Mouse (Mus musculus): ENCODE measurements around the gene Samd4b.
A peak's percentile ranks its signal among the peaks of the same experiment; 100 is the strongest.
"Not testable (repeated sequence)": the region's sequence is repeated elsewhere in the genome, so short reads cannot be mapped to it uniquely, and the experiment has no call there.

Samd4b gene

DNA sequence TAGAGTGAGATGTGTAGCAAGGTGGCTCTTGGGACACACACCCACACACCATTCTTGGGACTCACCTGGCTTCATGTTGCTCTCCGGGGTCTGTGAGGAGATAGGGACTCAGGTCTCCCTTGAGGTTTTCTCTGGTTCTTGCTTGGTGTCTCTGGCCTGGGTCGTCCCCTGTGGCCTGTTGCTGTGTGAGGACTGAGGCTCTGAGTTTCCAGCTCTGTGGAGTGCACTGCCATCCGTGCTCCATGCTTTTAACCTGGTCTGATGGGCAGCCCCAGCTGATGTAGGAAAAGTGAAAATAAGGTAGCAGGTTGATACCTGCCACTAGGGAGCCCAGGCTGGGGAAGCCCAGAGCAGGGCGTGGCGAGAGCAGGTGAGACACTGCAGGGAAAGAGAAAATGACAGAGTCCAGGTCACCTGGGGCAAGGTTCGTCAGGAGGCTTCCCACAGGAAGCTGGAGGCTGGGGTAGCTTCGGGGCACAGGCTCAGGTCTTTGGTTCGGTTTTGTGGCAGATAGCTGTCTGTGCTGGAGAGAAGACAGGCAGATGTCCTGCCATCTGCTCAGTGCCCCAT is 87.5 kb downstream of the Samd4b start, which contains the start of gene Ifnl2:
Gene Ifnl2 (minus strand): TSS at position 51 of the 570 bp plus-strand sequence.
- DNase-seq (ENCODE audit: extremely low read depth, low read depth, low spot score) = not testable (repeated sequence)

DNA sequence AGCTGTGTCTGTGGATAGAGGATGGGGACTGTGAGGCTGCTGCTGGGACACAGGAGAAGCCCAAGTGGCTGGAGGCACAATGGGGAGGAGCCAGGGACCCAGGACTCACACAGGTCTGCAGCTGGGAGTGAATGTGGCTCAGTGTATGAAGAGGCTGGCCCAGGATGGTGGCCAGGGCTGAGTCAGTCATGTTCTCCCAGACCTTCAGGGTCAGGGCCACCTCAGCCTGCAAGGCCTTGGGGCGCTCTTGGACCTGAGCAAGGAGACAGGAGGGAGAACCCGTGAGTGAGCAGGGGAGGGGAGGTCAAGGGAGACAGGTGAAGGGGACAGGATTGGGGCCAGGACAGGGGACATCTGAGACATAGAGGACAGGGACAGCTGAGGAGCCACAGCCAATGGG is 88.8 kb downstream of the Samd4b start:
- not testable (repeated sequence) for DNase-seq (ENCODE audit: extremely low read depth, low read depth, low spot score)

DNA sequence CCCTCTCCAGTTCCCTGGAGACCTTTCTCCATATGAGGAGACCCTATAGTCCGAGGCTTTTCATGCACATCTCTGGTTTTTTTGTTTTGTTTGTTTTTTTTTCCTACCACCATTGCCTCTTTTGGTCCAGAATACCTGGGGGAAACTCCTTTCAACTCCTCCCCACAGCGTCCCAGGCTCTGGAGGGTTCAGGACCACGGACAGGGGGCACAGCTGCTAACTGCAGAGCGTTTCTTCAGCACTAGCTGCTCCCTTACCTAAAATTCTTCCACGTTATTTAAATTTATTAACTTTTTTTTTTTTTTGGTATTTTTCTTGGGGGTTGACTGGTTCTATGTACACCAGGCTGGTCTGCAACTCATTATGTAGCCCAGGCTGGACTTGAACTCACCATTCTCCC is 92.4 kb downstream of the Samd4b start:
- no peak for DNase-seq (ENCODE audit: extremely low read depth, low read depth, low spot score)

DNA sequence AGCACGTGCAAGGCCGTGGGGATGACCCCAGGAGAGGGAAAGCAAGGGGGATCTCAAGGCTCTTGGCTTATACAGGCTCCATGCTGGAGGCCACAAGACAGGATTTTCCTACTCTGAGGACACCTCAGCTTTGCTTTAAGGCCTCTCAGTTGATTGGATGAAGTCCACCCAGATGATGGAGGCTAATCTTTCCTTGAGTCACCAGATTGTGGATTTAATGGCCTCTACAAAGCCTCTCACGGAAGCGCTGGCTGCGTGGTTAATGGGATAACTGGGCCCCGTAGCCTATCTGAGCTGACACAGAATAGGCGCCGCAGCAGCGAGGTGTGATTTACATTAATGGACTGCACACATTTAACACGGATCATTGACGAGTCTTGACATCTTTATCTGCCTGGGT is 102.5 kb downstream of the Samd4b start:
- DNase-seq (ENCODE audit: extremely low read depth, low read depth, low spot score) = no peak

DNA sequence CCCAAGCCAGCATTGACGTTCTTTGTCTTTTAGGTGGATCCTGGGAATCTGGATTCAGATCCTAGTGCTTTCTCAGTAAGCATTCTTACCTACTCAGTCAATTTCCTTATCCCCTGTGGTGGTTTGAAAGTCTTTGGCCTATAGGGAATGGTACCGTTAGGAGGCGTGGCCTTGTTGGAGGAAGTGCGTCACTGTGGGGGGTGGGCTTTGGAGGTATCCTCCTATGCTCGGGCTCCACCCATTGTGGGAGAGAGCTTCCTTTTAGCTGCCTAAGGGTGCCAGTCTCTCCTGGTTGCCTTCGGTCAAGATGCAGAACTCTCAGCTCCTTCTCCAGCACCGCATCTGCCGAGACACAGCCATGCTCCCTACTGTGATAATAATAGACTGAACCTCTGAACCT is 105.6 kb downstream of the Samd4b start:
- no peak for DNase-seq (ENCODE audit: extremely low read depth, low read depth, low spot score)

DNA sequence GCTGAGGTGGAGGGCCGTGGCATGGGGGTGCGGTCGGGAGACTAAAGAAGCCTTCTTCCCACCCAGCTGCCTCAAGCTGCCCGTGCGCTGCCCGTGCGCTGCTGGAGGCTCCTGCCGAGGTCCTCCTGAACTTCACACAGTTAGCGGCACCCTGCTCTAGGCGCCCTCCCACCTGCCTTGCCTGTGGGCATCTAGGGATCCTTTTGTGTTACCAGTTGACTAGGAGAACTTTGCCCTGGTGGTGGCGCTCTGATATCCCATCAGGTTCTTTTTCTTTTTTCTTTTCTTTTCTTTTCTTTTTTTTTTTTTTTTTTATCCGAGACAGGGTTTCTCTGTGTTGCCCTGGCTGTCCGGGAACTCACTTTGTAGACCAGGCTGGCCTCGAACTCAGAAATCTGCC is 107.0 kb downstream of the Samd4b start:
- DNase-seq (ENCODE audit: extremely low read depth, low read depth, low spot score) = no peak

DNA sequence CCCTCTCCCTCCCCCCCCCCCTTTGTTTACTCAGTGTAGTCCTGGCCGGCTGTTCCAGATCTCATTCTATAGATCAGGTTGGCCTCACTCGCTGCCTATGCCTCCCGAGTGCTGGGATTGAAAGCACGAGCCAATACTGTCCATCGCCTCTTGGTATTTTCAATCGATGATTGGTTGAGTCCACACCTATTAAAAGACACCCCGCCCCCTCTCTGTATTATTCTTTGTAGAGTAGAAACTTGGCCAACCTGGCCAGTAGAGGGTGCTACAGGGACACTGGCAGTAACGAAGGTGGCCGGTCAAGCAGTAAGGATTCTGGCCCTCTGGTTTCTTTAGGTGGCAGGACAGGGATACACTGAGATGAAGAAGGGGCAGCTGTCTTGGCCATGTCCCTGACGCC is 107.5 kb downstream of the Samd4b start:
- peak; percentile 33 for DNase-seq (ENCODE audit: extremely low read depth, low read depth, low spot score)

DNA sequence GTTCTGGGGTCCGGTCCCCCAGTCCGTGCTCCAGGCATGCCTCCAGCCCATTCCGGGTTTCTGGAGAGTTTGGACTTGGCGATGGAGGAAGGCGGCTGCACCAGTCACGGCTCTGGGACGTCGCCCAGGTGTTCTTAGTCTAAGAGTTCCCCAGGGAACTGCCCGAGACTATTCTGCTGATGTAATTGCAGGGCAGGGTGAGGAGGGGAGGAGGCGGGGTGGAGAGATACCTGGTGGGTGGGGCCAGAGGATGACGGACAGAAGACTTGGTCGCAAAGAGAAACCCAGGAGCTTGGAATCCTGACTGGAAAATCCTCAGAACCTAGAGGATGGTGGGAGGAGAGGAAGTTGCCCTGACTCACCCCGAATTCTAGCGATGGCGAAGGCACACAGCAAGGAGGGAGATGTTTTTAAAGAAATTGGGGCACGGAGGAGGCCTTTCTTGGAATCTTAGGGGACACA is 109.9 kb downstream of the Samd4b start:
- no peak for DNase-seq (ENCODE audit: extremely low read depth, low read depth, low spot score)

DNA sequence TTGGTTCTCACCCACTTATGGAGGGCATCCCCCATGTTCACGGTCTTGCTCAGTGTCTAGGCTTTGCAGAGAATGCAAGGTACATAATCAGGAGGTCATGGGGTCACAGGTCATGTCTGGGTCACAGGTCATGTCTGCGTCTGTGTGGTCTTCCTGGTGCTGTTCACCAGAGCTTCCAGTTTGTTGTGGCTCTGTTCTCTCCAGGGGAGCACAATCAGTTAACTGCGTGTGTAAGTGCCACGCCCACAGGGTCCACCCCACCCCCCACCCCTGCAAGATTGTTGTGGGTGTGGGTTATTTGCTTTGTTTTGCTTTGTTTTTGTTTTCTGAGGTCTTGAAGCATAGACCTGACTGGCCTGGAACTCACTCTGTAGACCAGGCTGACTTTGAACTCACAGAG is 113.8 kb downstream of the Samd4b start:
- DNase-seq (ENCODE audit: extremely low read depth, low read depth, low spot score) = no peak

DNA sequence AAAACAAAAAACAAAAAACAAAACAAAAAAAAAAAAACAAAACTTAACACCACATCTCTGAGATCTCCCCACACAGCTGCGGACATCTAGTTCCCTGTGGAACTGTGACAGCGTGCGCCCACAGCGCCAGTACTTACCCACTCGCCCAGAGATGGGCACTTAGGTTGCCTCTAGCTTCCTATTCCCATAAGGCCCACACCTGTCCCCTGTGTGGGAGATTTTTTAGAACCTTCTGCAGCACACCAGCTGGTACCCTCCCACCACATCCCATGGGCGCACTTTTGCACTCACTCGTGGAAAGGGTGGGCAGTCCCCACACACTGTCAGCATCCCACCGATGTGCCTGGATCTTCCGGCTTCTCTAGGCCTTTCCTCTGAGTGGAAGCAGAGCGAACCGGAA is 115.1 kb downstream of the Samd4b start:
- DNase-seq (ENCODE audit: extremely low read depth, low read depth, low spot score) = no peak

DNA sequence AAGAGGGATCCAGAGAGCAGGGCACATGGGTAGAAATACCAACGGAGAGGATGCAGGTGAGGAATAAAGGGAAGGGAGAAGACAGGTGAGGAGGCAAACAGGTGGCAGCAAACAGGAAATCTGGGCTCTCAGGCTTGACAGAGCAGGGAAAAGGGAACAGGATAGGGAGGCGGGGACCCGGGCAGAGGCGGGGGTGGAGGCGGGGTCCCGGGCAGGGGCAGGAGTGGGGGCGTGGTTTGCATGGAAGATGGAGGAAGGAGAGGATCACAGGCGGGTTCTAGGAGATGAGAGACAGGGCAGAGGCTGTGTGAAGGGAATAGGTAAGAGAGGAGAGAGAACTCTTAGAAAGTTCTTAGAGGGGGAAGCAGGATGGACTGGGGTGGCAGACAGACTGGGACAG is 119.1 kb downstream of the Samd4b start:
- no peak for DNase-seq (ENCODE audit: extremely low read depth, low read depth, low spot score)

DNA sequence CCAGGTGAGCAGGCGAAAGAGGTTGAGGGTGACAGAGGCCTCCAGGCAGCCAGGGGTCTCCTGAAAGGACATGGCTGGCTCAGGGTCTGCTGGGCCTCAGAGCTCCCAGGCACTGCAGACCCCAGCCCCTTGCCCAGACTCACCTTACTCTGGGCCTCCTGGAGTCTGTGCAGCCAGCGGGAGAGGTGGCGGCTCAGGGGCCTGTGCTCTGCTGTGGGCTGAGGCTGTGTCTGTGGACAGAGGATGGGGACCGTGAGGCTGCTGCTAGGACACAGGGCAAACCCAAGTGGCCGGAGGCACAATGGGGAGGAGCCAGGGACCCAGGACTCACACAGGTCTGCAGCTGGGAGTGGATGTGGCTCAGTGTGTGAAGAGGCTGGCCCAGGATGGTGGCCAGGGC is 120.6 kb downstream of the Samd4b start:
- DNase-seq (ENCODE audit: extremely low read depth, low read depth, low spot score) = no peak

DNA sequence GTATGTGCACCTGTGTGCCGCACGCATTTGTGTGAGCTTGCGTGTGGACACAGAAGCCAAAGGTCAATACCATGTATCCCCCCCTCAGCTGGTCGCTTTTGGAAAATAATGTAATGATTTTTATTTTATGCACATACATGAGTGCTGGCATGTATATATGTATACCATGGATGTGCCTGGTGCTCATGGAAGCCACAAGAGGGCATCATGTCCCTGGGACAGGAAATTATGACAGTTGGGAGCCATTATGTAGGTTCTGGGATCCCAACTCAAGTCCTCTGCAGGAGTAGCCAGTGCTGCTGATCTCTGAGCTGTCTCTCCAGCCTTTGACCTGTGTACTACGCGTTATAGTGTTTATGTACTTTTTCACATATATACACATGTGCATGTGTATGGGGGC is 121.8 kb downstream of the Samd4b start:
- no peak for DNase-seq (ENCODE audit: extremely low read depth, low read depth, low spot score)

DNA sequence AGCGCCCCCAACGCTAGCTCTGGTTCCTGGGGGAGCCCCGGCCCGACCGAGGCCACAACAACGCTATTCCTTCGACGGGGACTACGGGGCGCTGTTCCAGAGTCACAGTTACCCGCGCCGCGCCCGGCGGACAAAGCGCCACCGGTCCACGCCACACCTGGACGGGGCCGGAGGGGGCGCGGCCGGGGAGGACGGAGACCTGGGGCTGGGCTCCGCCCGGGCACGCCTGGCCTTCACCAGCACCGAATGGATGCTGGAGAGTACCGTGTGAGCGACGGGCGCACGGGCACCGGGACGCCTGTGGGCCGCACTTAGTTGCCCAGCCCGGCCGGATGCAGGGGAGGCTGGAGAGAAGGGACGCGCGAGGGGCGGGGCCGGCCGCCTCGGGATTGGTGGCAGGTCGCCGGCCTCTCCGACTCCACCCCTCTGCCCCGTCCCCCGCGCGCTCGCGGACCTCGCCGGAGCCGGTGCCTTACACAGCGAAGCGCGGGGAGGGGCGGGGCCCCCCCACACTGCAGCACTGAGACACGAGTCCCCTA is 130.7 kb downstream of the Samd4b start:
- DNase-seq (ENCODE audit: extremely low read depth, low read depth, low spot score) = no peak

DNA sequence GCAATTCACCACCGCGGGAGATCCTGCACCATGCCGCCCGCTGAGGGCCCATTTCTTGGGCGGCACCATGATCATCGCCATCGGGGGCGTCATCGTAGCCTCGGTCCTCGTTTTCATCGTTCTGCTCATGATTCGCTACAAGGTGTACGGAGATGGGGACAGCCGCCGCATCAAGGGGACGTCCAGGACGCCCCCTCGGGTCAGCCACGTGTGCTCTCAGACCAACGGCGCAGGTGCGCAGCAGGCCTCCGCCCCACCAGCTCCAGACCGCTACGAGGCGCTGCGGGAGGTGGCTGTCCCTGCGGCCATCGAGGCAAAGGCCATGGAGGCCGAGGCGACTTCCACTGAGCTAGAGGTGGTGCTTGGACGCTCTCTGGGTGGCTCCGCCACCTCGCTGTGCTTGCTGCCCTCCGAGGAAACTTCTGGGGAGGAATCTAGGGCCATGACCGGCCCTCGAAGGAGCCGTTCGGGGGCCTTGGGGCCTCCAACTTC is 131.2 kb downstream of the Samd4b start:
- no peak for DNase-seq (ENCODE audit: extremely low read depth, low read depth, low spot score)

DNA sequence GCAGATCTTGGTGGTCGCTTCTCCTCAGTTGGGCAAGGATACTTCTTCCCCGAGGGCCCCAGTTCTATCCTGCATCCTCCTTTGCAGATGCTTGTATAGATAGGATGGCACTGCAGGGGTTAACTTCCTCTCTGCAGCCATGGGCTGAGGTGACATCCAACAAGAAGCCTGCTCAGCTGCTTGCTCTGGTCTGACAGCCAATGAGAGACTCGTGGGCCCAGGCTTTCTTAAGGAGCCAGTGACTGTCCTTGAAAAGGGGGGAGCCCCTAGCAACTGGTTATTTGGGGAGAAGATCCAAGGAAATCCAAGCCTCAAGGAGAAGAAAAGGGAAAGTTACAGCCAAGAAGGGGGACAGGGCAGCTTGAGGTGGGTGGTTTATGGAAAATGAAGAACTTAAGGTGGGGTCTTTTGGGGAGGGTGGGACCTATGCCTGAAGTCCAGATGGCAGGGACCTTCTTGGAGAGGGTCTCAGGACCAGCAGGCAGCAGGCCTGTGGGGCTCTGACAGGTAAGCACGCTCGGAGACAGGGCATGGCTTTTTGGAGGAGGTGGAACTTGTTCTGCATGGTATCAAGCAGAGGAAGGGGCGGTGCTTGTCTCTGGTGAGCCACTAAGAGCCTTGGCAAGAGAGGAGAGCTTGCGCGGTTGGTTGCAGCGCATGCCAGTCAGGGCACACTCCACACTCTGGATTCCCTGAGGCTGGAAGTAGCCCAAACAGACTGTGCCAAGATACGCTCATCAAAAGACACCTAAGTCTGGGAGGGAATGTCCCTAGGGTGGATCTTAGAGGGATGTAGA is 133.3 kb downstream of the Samd4b start:
- DNase-seq (ENCODE audit: extremely low read depth, low read depth, low spot score) = peak; percentile 74

DNA sequence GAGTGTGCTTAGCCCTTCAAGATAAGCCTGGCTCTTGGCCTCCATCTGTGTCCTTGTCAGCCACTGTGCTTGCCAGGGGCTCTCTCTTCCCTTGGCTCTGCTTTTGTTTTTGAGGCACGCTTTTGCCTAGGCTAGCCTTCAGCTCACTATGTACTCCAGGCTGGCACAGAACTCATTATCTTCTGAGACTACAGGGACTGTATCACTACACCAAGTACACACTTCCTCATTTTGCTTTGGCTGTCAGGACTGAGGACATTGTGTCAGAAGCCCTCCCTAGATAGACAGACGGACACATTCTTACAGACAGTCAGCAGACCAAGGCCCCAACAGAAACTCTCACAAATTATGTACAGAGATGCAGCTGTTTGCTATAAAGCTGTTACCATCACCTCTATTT is 135.2 kb downstream of the Samd4b start:
- DNase-seq (ENCODE audit: extremely low read depth, low read depth, low spot score) = no peak

DNA sequence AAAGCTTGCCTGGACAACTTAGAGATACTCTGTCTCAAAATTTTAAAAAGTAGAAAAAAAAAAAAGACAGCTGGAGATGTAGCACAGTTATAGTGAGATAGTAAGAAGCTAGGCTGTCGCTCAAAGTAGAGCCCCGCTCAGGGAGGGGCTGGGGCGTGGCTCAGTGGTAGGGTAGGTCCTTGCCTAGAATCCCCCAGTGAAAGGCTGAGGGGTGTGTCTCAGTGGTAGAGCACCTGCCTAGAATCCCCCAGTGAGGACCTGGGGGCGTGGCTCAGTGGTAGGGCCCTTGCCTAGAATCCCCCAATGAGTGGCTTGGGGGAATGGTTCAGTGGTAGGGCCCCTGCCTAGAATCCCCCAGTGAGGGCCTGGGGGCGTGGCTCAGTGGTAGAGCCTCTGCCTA is 137.6 kb downstream of the Samd4b start:
- no peak for DNase-seq (ENCODE audit: extremely low read depth, low read depth, low spot score)

DNA sequence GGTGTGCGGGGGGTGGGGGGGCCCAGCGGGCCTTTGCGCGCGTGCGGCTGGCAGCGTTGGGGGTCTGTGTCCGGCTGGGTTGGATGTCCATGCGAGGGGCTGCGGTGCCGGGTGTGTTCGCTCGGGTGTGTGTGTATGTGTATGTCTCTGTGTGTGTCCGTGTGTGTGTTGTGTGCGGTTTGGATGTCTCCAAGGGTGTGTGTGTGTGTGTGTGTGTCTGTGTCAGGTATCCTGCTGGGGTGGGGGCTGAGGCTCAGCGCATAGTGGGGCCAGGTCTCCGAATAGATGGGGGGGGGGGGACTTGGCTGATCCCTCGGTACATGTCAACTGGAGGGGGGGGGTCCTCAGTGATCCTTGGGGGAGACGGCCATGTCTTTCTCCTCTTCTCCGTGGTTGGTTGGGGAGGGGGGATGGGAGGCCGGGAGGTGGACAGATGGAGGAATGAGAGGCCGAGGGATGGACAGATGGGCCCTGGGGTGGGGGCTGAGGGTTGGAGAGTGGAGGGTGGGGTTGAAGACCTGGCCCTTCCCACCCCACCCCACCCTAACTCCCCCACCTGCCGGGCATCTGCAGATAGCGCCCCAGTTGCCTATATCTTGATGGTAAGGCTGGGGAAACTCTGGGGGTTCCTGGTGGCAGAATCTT is 145.5 kb downstream of the Samd4b start:
- DNase-seq (ENCODE audit: extremely low read depth, low read depth, low spot score) = no peak

DNA sequence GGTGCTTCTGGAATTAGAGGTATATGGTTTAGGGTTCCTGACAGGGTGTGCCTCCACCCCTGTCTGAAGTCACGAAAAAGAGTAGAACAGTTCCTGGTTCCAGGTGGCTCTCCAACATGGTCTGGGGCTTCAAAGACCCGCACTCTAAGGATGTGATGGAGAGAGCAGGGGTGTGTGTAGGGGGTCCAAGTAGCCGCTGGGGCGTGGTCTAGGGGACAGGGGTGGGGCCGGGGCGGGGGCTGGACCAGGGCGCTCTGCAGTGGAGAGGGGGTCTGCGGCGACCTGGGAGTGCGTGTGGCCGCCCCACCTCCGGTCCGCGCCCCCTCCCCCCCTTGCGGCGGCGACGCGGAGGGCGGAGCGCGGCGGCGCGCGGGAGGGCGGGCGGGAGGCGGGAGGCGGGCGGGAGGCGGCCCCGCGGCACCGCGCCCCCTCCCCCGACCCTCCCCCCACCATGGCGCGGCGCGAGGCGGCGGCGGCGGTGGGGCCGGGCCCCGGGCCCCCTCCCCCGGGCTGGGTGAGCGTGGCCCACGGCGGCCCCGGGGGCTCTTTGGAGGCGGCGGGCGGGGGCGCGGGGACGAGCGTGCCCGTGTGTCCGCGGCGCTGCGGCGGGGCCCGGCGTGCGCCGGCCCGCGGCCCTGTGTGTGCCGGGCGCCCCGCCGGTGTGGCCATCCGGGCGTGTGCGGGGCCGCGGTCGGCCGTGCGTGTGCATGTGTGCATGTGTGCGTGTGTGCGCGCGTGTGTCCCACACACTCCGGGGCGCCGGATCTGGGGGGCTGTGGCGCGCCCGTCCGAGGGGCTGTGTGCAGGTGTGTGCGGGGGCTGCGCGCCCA is 146.2 kb downstream of the Samd4b start, which contains the start of gene Lrfn1:
Gene Lrfn1 (plus strand): TSS at position 450 of the 830 bp plus-strand sequence.
- no peak for DNase-seq (ENCODE audit: extremely low read depth, low read depth, low spot score)
